Mouse (Mus musculus) myocyte (in vitro differentiated cells): ENCODE data around the gene Zfp46. TPM values are rescaled to one million over a fixed set of nuclear protein-coding genes. Genes with fewer than 3 reads are reported as not detected.

Experiments
- H3K27me3 ChIP-seq: one replicate; pipeline ENCODE4 v1.6.1; 2011; ENCODE audit not compliant: control insufficient read depth, insufficient read depth, insufficient read length
- H3K36me3 ChIP-seq: one replicate; pipeline ENCODE4 v1.6.1; 2011; ENCODE audit not compliant: control insufficient read depth, insufficient read depth
- H3K4me2 ChIP-seq: one replicate; pipeline ENCODE4 v1.6.1; 2011; ENCODE audit warnings: low read depth, control low read depth
- H3K4me3 ChIP-seq: one replicate; pipeline ENCODE4 v1.5.1; 2011; ENCODE audit warnings: mild to moderate bottlenecking, control low read depth, moderate library complexity
- H3K79me2 ChIP-seq: one replicate; pipeline ENCODE4 v1.6.1; 2011; ENCODE audit not compliant: control insufficient read depth, insufficient read depth
- H3ac ChIP-seq: one replicate; pipeline ENCODE4 v1.6.1; 2011; ENCODE audit not compliant: control insufficient read depth, insufficient read length
- CEBPB ChIP-seq: IDR thresholded peaks from 2 replicates; pipeline ENCODE4 v1.6.1; 2011; ENCODE audit warnings: mild to moderate bottlenecking, moderate library complexity; ENCODE audit not compliant: poor library complexity, insufficient read depth, severe bottlenecking
- E2F4 ChIP-seq: IDR thresholded peaks from one replicate; pipeline ENCODE4 v1.6.1; 2011; ENCODE audit warnings: mild to moderate bottlenecking, control low read depth, moderate library complexity; ENCODE audit not compliant: insufficient read depth
- MAX ChIP-seq: IDR thresholded peaks from one replicate; pipeline ENCODE4 v1.6.1; 2011; ENCODE audit warnings: low read depth, mild to moderate bottlenecking, control low read depth
- MYOD1 ChIP-seq, 3 experiments: IDR thresholded peaks; one replicate each; pipeline ENCODE4 v1.6.1; 2011; ENCODE audit warnings: control low read depth in 2 of 3, low read depth in 2 of 3, mild to moderate bottlenecking in 2 of 3, moderate library complexity in 1 of 3; ENCODE audit not compliant: insufficient read length in 2 of 3, control insufficient read depth in 1 of 3
- MYOG ChIP-seq, 3 experiments: IDR thresholded peaks; one replicate each; pipeline ENCODE4 v1.6.1; 2011; ENCODE audit warnings: control low read depth in 2 of 3, low read depth in 2 of 3, mild to moderate bottlenecking in 2 of 3; ENCODE audit not compliant: insufficient read length in 2 of 3, control insufficient read depth in 1 of 3, insufficient read depth in 1 of 3
- POLR2A ChIP-seq: IDR thresholded peaks from one replicate; pipeline ENCODE4 v1.6.1; 2011; ENCODE audit warnings: low read depth, mild to moderate bottlenecking, control low read depth, moderate library complexity; ENCODE audit not compliant: insufficient read length
- POLR2AphosphoS2 ChIP-seq: IDR thresholded peaks from one replicate; pipeline ENCODE4 v1.6.1; 2011; ENCODE audit warnings: low read depth, control low read depth; ENCODE audit not compliant: insufficient read length
- REST ChIP-seq: IDR thresholded peaks from one replicate; pipeline ENCODE4 v1.6.1; 2011; ENCODE audit warnings: mild to moderate bottlenecking, control low read depth, moderate library complexity; ENCODE audit not compliant: insufficient read depth, insufficient read length
- SRF ChIP-seq: IDR thresholded peaks from one replicate; pipeline ENCODE4 v1.6.1; 2011; ENCODE audit warnings: low read depth; ENCODE audit not compliant: control insufficient read depth, insufficient read length
- TCF12 ChIP-seq: IDR thresholded peaks from one replicate; pipeline ENCODE4 v1.6.1; 2011; ENCODE audit warnings: mild to moderate bottlenecking, control low read depth; ENCODE audit not compliant: poor library complexity, insufficient read depth, severe bottlenecking
- TCF3 ChIP-seq: IDR thresholded peaks from one replicate; pipeline ENCODE4 v1.6.1; 2011; ENCODE audit warnings: low read depth, control low read depth; ENCODE audit not compliant: insufficient read length
- USF1 ChIP-seq: IDR thresholded peaks from one replicate; pipeline ENCODE4 v1.6.1; 2011; ENCODE audit warnings: low read depth, mild to moderate bottlenecking, control low read depth, moderate library complexity
- polyA plus RNA-seq: library from polyadenylated mRNA; unstranded; fragments of >200 nt; fragmentation: generic; extraction: Trizol; gene quantifications from one replicate; pipeline ENCODE4 v1.2.1, GENCODE M21; 2012; ENCODE audit warnings: missing spikeins

The Zfp46 gene
- polyA plus RNA-seq, 1 experiment: 9.4 TPM

DNA sequence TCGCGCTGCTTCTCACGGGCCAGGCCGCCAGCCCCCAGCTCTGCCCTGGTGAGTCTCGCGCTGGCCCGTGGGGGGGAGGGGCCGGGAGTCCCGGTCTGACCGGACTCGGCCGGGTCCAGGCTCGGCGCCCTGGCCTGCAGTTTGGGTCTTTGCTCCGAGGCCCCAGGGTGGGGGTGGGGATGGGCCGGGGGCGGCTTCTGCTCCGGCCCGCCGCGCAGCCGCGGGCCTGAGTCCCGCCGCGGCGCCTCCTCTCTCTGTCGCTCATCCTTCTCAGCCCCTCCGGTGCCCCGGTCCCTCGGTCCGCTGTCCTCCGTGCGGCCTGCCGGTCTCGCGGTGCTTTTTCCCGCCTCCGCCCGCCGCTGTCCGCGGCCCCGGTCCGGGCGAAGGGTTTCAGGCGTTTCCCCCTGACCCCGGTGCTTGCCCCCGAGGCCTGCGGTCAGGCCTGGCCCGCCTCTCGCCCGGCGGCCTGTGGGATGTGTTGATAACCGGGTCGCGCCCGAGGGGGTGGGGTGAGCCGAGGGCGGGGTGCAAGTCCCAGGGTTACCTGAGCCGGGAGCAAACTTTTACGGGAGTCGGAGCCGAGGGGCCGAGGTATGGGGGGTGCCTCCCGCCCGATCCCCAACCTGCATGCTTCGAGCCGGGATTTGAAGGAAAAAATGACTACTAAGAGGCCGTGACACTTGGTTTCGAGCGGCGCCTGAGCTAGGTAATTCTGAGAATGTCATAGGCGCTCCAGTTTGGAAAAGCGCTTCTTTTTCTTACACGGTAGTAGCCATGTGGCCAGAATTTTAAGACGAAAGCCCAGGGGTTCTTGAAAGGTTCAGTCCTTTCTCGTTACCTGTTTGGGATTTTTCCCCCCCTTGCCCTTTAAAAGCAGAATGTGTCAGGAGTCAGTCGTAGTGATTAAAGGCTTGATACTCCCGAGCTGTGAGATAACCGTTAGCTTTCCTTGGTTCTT, 26.8 kb downstream of the Zfp46 start:
- Histone ChIP-seq H3ac (peak overlapping the region; percentile 74), H3K4me3 (peak overlapping the region; percentile 60), H3K79me2 (peaks cover 51% of the 10 kb centered on the region), H3K4me2 (peak overlapping the region; percentile 91), H3K27me3 (no peaks in the 10 kb centered on the region), H3K36me3 (peaks cover 6% of the 10 kb centered on the region)
- TF ChIP-seq POLR2A: no peak
- no peak for TF ChIP-seq USF1
- no peak for TF ChIP-seq CEBPB
- no peak for TF ChIP-seq SRF
- TF ChIP-seq POLR2AphosphoS2: no peak
- no peak for TF ChIP-seq MYOG (IDR thresholded peaks at IDR 0.05; ENCODE audit: control insufficient read depth in 1 of 3, insufficient read depth in 1 of 3, insufficient read length in 2 of 3, low read depth in 2 of 3)

DNA sequence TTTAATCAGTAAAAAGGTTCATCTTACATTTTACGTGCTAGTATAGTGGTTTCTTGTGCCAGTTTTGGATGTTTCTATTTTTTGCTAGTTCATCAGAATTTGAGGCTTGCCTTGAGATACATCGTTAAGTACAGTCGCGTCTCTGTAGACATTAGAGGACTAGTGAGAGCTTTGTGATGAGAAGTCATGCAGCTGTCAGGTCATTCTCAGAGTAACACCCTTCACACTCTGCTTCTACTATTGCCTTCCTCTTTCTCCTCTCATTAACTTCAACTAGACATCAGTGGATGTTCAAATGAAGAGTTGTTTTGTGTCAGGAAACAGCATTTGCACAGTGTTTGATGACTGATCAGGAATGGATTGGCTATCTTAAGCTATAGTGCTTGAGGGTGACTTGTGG, 28.1 kb downstream of the Zfp46 start:
- H3K4me3 ChIP-seq: peak overlapping the region; percentile 60
- H3K79me2 ChIP-seq: peaks cover 61% of the 10 kb centered on the region
- no peaks in the 10 kb centered on the region for H3K27me3 ChIP-seq
- H3K36me3 ChIP-seq: peaks cover 12% of the 10 kb centered on the region
- peak overlapping the region; percentile 91 for H3K4me2 ChIP-seq
- TF ChIP-seq MYOD1 (IDR thresholded peaks at IDR 0.05; ENCODE audit: control insufficient read depth in 1 of 3, insufficient read length in 2 of 3, low read depth in 2 of 3) (peak in 1 of 3 experiments; percentile 20), REST (no peak)
- H3ac ChIP-seq: no peak overlapping the region

DNA sequence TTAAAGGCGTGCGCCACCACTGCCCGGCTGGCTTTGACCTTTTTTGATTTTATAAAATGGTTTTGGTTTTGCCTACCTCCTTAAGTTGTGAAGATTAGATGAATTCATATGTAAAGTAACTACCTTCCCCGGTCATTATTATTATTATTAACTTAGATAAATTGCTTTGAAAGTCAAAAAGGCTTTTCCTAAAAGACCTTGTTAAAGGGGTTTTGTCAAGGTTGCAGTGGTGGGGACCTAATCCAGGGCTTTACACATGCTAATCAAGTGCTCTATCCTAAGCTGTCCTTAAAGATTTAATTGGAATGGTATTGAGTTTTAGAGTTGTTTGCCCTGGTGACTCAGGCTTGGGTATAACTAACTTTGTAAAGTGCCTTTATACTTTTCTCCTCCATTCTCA, 33.2 kb downstream of the Zfp46 start:
- Histone ChIP-seq H3K4me3 (no peak overlapping the region), H3ac (no peak overlapping the region), H3K4me2 (no peak overlapping the region), H3K79me2 (peaks cover 87% of the 10 kb centered on the region), H3K27me3 (no peaks in the 10 kb centered on the region), H3K36me3 (peaks cover 53% of the 10 kb centered on the region)
- TF ChIP-seq SRF (no peak), MYOD1 (IDR thresholded peaks at IDR 0.05; ENCODE audit: control insufficient read depth in 1 of 3, insufficient read length in 2 of 3, low read depth in 2 of 3) (no peak), POLR2AphosphoS2 (no peak), USF1 (no peak), TCF12 (no peak), CEBPB (no peak), MAX (no peak), REST (no peak), POLR2A (no peak), MYOG (IDR thresholded peaks at IDR 0.05; ENCODE audit: control insufficient read depth in 1 of 3, insufficient read depth in 1 of 3, insufficient read length in 2 of 3, low read depth in 2 of 3) (no peak), TCF3 (no peak), E2F4 (no peak)

DNA sequence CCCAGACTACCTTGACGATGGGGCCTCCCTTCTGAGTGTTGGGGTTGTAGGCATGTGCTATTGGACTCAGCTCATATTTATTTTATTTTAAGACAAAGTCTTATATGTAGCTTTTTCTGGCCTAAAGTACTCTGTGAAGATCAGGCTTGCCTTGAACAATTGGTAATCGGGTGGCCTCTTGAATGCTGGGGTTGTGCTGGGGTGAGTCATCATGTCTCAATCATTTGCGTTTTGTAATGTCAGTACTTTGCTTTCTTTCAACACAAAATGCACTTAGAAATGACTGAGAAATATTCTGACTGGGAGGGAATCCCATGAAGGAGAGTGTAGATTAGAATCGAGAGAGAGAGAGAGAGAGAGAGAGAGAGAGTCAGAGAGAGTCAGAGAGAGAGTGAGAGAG, 35.5 kb downstream of the Zfp46 start:
- H3K4me3 ChIP-seq: no peak overlapping the region
- TF ChIP-seq REST: no peak
- TF ChIP-seq TCF12: no peak
- TF ChIP-seq CEBPB: no peak
- TF ChIP-seq E2F4: no peak
- TF ChIP-seq SRF: no peak
- TF ChIP-seq MYOG (IDR thresholded peaks at IDR 0.05; ENCODE audit: control insufficient read depth in 1 of 3, insufficient read depth in 1 of 3, insufficient read length in 2 of 3, low read depth in 2 of 3): no peak
- no peaks in the 10 kb centered on the region for H3K27me3 ChIP-seq
- no peak overlapping the region for H3ac ChIP-seq
- peaks cover 48% of the 10 kb centered on the region for H3K36me3 ChIP-seq
- H3K79me2 ChIP-seq: peaks cover 84% of the 10 kb centered on the region
- H3K4me2 ChIP-seq: no peak overlapping the region

DNA sequence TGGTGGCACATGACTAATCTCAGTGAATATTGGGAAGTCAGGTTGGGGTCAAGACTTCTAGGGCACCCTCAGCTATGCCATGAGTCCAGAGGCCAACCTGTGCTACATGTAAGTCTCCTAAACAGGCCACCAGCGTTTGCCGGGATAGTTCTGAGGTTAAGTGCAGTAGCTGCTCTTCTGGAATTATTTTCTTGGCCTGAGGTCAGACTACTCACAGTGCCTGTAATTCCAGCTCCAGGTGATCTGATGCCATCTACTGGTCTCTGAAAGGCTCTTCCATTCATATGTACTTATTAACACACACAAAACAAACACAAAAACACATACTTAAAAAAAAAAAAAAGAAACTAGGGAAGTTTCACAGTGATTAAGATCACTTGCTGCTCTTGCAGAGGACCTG, 39.7 kb downstream of the Zfp46 start:
- peaks cover 41% of the 10 kb centered on the region for H3K36me3 ChIP-seq
- TF ChIP-seq MYOG (IDR thresholded peaks at IDR 0.05; ENCODE audit: control insufficient read depth in 1 of 3, insufficient read depth in 1 of 3, insufficient read length in 2 of 3, low read depth in 2 of 3): no peak
- no peak for TF ChIP-seq REST
- no peak overlapping the region for H3ac ChIP-seq
- H3K27me3 ChIP-seq: no peaks in the 10 kb centered on the region
- no peak overlapping the region for H3K4me3 ChIP-seq
- H3K79me2 ChIP-seq: peaks cover 59% of the 10 kb centered on the region
- no peak overlapping the region for H3K4me2 ChIP-seq
